Mouse (Mus musculus) ES-Bruce4 (cell line): ENCODE results near the gene Ctps2. TPM values are rescaled to one million over a fixed set of nuclear protein-coding genes. Genes with fewer than 3 reads are reported as not detected.

Source experiments
- H3K27ac ChIP-seq: 2 replicates; pipeline ENCODE4 v1.5.1; 2012; ENCODE audit warnings: low read length, inconsistent platforms; ENCODE audit not compliant: insufficient read depth
- H3K27me3 ChIP-seq: 2 replicates; pipeline ENCODE4 v1.6.1; 2012; ENCODE audit warnings: mild to moderate bottlenecking, low read length, inconsistent platforms; ENCODE audit not compliant: control insufficient read depth, poor library complexity, insufficient read depth, severe bottlenecking
- H3K36me3 ChIP-seq: 2 replicates; pipeline ENCODE4 v1.6.1; 2012; ENCODE audit warnings: inconsistent platforms, mild to moderate bottlenecking, low read length, moderate library complexity; ENCODE audit not compliant: control insufficient read depth, poor library complexity, insufficient read depth, severe bottlenecking
- H3K4me1 ChIP-seq: one replicate; pipeline ENCODE4 v1.8.1; 2011; ENCODE audit warnings: low read length; ENCODE audit not compliant: control insufficient read depth, insufficient read depth
- H3K4me3 ChIP-seq: 2 replicates; pipeline ENCODE4 v1.5.1; 2011; ENCODE audit warnings: low read depth, mild to moderate bottlenecking, low read length
- H3K9ac ChIP-seq: 2 replicates; pipeline ENCODE4 v1.6.1; 2012; ENCODE audit warnings: low read depth, mild to moderate bottlenecking, inconsistent platforms; ENCODE audit not compliant: poor library complexity, severe bottlenecking
- H3K9me3 ChIP-seq: replicated peaks from 2 replicates; pipeline ENCODE4 v1.6.1; 2012; ENCODE audit warnings: mild to moderate bottlenecking, low read length, inconsistent platforms; ENCODE audit not compliant: control insufficient read depth, poor library complexity, insufficient read depth, severe bottlenecking
- CTCF ChIP-seq: IDR thresholded peaks from one replicate; pipeline ENCODE4 v1.8.1; 2011; ENCODE audit warnings: low read depth, low read length
- EP300 ChIP-seq: IDR thresholded peaks from 2 replicates; pipeline ENCODE4 v1.6.1; 2011; ENCODE audit warnings: low read depth, low read length; ENCODE audit not compliant: insufficient read depth
- POLR2A ChIP-seq: IDR thresholded peaks from one replicate; pipeline ENCODE4 v1.8.1; 2011; ENCODE audit warnings: low read length; ENCODE audit not compliant: insufficient read depth
- polyA plus RNA-seq: library from polyadenylated mRNA; stranded (reverse); fragments of >200 nt; gene quantifications from 2 replicates; pipeline ENCODE4 v1.2.4, GENCODE M21; 2011; ENCODE audit warnings: low read depth; ENCODE audit not compliant: missing spikeins, insufficient read depth, insufficient read length

Gene Ctps2
- polyA plus RNA-seq, 1 experiment = 47.9 TPM

- H3K36me3 ChIP-seq = no peaks in the 10 kb centered on the region
- no peak overlapping the region for H3K4me3 ChIP-seq
- no peaks in the 10 kb centered on the region for H3K4me1 ChIP-seq
- no peaks in the 10 kb centered on the region; the same call in 1 of the 2 replicates for H3K9me3 ChIP-seq
- no peak overlapping the region for H3K27ac ChIP-seq
- H3K9ac ChIP-seq = no peak overlapping the region
- H3K27me3 ChIP-seq = no peaks in the 10 kb centered on the region
- TF ChIP-seq EP300 (no peak), POLR2A (no peak), CTCF (no peak)
Measured at GRCm38 (mm10) chrX:162991396-162991795, 90.4 kb downstream of the Ctps2 start.

GRCm38 (mm10) chrX:162992121-162992520 lies 91.1 kb downstream of the Ctps2 start:
- H3K9ac ChIP-seq = no peak overlapping the region
- H3K27me3 ChIP-seq = no peaks in the 10 kb centered on the region
- H3K4me1 ChIP-seq = no peaks in the 10 kb centered on the region
- H3K9me3 ChIP-seq = no peaks in the 10 kb centered on the region; the same call in 1 of the 2 replicates
- H3K36me3 ChIP-seq = no peaks in the 10 kb centered on the region
- H3K4me3 ChIP-seq = no peak overlapping the region
- no peak for TF ChIP-seq EP300
- no peak for TF ChIP-seq POLR2A
- TF ChIP-seq CTCF = no peak
- H3K27ac ChIP-seq = no peak overlapping the region

DNA sequence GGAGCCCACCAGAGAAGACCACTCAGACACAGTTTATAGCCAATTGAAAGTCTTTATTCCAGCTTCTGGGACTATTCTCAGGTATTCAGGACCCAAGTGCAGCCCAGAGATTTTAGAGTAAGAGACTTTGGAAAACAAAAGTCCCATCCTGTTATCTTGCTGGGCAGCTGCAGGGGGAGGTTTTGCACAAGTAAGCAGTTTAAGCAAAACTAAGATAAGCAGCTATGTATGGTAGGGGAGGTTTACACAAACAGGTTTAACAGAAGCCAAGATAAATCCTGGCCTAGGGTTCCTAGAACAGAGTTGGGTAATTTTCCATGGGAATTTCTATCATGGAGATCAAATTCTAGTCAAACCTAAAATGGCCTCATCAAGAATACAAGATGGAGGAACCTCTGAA lies 126.8 kb downstream of the Ctps2 start:
- H3K27me3 ChIP-seq = no peaks in the 10 kb centered on the region

GRCm38 (mm10) chrX:163038767-163039166 lies 137.7 kb downstream of the Ctps2 start:
- Histone ChIP-seq H3K27me3 (no peaks in the 10 kb centered on the region), H3K4me1 (no peaks in the 10 kb centered on the region), H3K4me3 (no peak overlapping the region), H3K9me3 (no peaks in the 10 kb centered on the region), H3K36me3 (no peaks in the 10 kb centered on the region), H3K27ac (no peak overlapping the region), H3K9ac (no peak overlapping the region)
- TF ChIP-seq POLR2A (no peak), CTCF (no peak), EP300 (no peak)

More for the DNA sequence above, 126.8 kb downstream of the Ctps2 start:
- Histone ChIP-seq H3K4me1 (no peaks in the 10 kb centered on the region), H3K9ac (no peak overlapping the region), H3K27ac (no peak overlapping the region), H3K4me3 (no peak overlapping the region), H3K9me3 (no peaks in the 10 kb centered on the region), H3K36me3 (no peaks in the 10 kb centered on the region)
- TF ChIP-seq EP300 (no peak), CTCF (no peak)

- Histone ChIP-seq H3K27me3 (no peaks in the 10 kb centered on the region), H3K4me1 (no peaks in the 10 kb centered on the region), H3K27ac (no peak overlapping the region), H3K4me3 (no peak overlapping the region), H3K9me3 (no peaks in the 10 kb centered on the region), H3K36me3 (no peaks in the 10 kb centered on the region), H3K9ac (no peak overlapping the region)
- TF ChIP-seq EP300 (no peak), POLR2A (no peak), CTCF (no peak)
Measured at GRCm38 (mm10) chrX:163042771-163043170, 141.7 kb downstream of the Ctps2 start.

- TF ChIP-seq EP300 (no peak), CTCF (no peak), POLR2A (no peak)
- no peak overlapping the region for H3K9ac ChIP-seq
- H3K27me3 ChIP-seq = no peaks in the 10 kb centered on the region
Measured at GRCm38 (mm10) chrX:163063936-163064335, 162.9 kb downstream of the Ctps2 start.

More at GRCm38 (mm10) chrX:163063936-163064335, 162.9 kb downstream of the Ctps2 start:
- H3K4me3 ChIP-seq = no peak overlapping the region
- H3K36me3 ChIP-seq = no peaks in the 10 kb centered on the region
- no peak overlapping the region for H3K27ac ChIP-seq
- H3K4me1 ChIP-seq = no peaks in the 10 kb centered on the region
- H3K9me3 ChIP-seq = no peaks in the 10 kb centered on the region

Other genes with a start within 250 kb of the Ctps2 start
- gene Rbbp7, start 140.8 kb upstream of the Ctps2 start, polyA plus RNA-seq = 525 and 560 TPM in 2 replicates
- gene Txlng, start 71.8 kb upstream of the Ctps2 start, polyA plus RNA-seq = 66.3 and 67.1 TPM in 2 replicates
- gene Syap1, start 12.8 kb upstream of the Ctps2 start, polyA plus RNA-seq = 25.2 and 26.2 TPM in 2 replicates
- gene S100g, start 63.4 kb downstream of the Ctps2 start, polyA plus RNA-seq = not detected in 2 replicates